Mouse (Mus musculus): ENCODE results near the gene Tbc1d2.

DNA sequence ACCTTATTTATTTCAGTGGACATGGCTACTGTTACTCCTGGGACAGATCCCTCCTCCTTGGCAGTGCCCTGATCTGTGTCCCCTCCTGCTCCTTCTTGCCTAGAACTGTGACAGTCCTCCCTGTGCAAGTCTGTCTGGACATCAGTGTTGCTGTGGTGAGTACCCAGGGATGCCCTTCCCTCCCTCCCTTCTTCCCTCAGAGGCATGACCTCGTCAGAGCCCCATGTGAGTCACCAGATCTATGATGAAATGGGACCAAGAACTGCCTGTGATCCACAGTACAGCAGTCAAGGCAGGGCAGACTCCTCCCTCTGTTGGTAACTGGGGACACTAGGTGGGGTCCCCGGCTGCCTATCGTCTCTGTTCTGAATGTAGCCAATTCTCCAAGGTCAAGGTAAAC, 42.4 kb downstream of the Tbc1d2 start:
- TF ChIP-seq CTCF (IDR thresholded peaks at IDR 0.05; ENCODE audit: low read depth) (no peak; the same call in 1 of the 2 replicates), EP300 (optimal IDR thresholded peaks at IDR 0.05) (no peak)
